Mouse (Mus musculus) left cerebral cortex, adult 8-10 months (tissue): ENCODE measurements at regions not wholly inside any gene's neighbourhood (a gene's known extent, or its start where the extent isn't known, plus 50 kb on each side); places are given as distances from the start of the nearest gene placed in this dataset.
A peak's percentile ranks its signal among the peaks of the same experiment; 100 is the strongest.

Experiments used
- DNase-seq, 2 experiments: peaks; one replicate each; pipeline ENCODE4 v3.0.0; 2022; ENCODE audit warnings: low spot score in 2 of 2

GRCm38 (mm10) chr9:22937686-22938391, 285.0 kb upstream of the Bmper start:
- peak in 1 of 2 experiments; percentile 39 for DNase-seq

- DNase-seq: no peak
These were observed 277.9 kb upstream of the Bmper start for GRCm38 (mm10) chr9:22944992-22945391.

DNA sequence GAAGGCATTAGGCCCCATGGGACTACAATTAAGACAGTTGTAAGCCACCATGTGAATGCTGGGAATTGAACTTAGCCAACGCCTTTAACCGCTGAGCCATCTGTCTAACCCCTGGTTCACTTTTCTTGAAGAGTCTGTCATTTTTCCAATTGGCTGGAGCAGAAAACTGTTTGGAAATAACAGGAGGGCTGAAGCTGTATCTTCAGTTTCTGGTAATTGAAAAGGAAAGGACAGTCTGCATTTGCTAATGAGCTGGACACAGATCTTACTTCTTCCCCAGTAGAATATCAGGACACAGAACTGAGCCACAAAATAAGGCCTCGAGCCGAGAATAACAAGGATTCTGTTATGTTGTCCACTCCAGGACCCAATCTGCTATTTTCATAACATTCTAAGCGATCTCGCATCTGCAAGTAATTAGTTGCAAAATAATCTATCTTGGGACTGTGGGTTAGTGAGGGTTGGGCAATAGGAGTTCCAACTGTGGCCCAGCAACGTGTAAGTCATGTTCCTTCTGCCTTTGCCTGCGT, 277.4 kb upstream of the Bmper start:
- no peak for DNase-seq

GRCm38 (mm10) chr9:22952571-22953442, 270.1 kb upstream of the Bmper start:
- DNase-seq: no peak

GRCm38 (mm10) chr9:22962269-22962815, 260.5 kb upstream of the Bmper start:
- DNase-seq: no peak

DNA sequence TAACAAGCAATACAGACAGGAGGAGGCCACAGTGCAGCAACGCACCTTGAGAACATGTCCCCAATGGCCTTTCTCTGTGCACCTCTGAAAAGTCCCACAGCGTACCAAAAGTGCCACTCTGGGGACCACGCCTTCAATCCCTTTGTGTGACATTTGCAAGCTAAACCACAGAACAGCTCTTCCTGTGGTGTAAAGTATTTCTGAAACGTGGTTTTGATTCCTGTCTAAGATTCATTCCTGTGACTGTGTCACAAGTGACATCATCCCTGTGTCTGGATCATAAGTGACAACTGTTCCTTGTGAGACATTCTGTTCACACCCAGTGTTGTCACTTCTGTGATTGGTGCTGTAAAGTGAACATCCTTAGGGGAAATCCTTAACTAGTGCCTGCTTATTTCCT, 251.6 kb upstream of the Bmper start:
- DNase-seq: no peak

DNA sequence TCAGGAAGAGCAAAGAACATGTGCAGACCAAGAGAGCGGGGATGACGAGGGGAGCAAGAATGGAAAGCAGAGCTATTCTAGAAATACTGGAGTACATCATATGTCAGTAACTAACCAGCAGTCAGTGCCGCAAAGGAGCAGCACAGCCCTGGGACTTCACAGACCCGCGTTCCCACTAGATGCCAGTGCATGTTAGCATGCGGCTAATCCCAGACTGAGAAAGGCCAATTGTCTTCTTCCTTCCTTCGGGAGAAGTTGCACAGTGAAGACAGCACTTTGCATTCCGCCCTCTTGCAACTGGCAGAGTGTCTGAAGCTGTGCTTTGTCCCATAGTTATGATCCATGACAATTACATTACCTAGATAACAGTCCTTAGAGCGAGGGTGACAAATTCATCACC, 246.1 kb upstream of the Bmper start:
- DNase-seq: no peak

- no peak for DNase-seq
These were observed 243.2 kb upstream of the Bmper start for GRCm38 (mm10) chr9:22979627-22980026.

- DNase-seq: no peak
These were observed 233.4 kb upstream of the Bmper start for GRCm38 (mm10) chr9:22989508-22989907.

GRCm38 (mm10) chr9:22993531-22993930, 229.3 kb upstream of the Bmper start:
- no peak for DNase-seq

- no peak for DNase-seq
These were observed 227.3 kb upstream of the Bmper start for GRCm38 (mm10) chr9:22995564-22995963.

GRCm38 (mm10) chr9:22998306-22998705, 224.6 kb upstream of the Bmper start:
- no peak for DNase-seq

DNA sequence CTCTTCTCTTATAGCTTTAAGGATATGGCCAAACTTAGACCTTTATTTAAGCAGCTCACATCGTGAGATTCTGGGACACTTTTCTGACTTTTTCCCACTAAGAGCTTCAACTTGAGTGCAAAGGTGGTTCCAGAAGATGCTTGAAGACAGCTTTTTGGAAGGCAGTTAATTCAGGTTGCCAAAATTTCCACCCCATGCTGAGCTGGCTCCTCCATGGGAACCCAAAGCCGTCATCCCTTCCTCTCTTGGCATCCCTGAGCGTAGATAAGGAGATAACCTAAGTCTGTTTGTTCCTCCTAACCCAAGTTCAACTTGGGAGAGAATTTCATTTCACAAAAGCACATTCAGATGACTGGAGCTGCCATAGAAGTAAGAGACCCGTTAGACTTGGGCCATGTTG, 223.7 kb upstream of the Bmper start:
- no peak for DNase-seq

- DNase-seq: no peak
These were observed 222.7 kb upstream of the Bmper start for GRCm38 (mm10) chr9:23000200-23000599.

GRCm38 (mm10) chr9:23003195-23004061, 219.4 kb upstream of the Bmper start:
- no peak for DNase-seq

DNA sequence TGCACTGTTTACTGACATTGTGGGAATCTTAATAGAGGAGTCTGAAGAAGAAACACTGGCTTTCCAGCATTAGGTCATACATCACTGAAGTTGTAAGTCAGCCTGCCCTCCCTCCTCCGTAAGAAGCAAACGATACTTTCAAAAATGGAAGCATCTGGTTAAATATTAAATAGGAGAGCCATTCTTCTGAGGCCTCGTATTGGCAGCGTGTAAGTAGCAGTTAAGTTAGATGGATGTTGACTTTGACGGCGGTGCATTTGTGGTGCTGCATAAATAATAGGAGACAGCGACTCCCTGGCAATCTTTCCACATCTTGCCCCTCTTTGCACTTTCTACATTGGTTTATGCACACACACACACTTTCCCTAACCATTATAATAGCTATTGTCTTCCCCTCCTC, 217.9 kb upstream of the Bmper start:
- no peak for DNase-seq

DNA sequence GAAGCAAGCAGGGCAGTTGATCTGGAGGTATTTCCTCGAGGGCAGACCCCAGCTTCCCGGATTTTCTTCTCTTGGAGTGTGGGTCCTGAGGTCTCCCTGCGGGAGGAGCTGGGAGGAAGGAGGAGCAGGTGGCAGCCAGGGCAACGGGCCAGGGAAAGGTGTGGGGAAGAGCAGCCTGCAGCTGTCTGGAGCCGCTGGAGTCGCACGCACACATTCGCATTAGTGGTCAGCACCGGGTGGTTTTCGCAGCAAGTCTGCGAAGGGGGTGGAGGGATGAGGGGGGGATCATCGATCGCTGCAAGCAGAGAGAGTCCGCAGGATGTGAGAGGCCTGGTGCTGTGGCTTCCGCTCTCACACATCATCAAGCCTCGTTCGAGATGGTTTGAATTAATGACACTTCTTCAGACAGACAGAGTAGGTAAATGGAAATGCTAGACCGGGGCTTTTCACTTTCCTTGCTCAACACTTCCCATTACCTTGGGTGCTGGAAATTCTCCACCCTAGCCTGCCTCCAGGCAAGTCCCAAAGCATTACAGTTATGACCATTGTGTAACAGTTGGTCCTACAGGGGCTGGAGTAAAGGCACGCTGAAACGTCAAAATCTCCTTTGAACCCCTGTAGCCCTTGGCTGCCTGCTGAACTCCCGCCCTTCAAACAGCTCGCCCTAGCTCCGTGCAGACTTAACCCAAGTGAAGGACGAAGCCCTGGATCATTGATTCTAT, 213.3 kb upstream of the Bmper start:
- DNase-seq: no peak

- no peak for DNase-seq
These were observed 211.4 kb upstream of the Bmper start for GRCm38 (mm10) chr9:23011316-23011959.

DNA sequence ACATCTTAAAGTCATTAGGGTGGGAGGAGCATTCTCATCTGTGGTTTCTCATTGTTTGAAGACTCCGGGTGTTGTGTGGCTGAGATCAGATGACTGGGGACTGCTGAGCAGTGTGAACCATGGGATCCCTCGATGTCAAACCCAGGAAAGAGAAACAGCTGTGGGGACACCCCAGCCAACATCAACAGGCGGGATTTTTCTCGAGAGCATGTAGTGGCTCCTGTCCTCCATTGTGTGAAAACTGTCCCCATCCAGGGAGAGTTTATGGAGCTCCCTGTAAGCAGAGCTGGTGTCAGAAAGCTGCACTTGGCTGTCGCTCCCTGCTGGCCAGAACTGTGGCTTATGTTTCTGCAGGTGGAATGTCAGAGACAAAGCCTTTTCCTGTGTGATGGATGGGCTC, 210.7 kb upstream of the Bmper start:
- DNase-seq: no peak

- no peak for DNase-seq
These were observed 206.1 kb upstream of the Bmper start for GRCm38 (mm10) chr9:23016733-23017132.
